Mouse (Mus musculus) spleen, adult 12 weeks (tissue): Measurements from ENCODE around the gene Iyd.
"Not testable (repeated sequence)": the region's sequence is repeated elsewhere in the genome, so short reads cannot be mapped to it uniquely, and the experiment has no call there.

Source experiments
- DNase-seq: peaks from one replicate; pipeline ENCODE4 v3.0.0; 2022; ENCODE audit warnings: low spot score

The Iyd gene

DNA sequence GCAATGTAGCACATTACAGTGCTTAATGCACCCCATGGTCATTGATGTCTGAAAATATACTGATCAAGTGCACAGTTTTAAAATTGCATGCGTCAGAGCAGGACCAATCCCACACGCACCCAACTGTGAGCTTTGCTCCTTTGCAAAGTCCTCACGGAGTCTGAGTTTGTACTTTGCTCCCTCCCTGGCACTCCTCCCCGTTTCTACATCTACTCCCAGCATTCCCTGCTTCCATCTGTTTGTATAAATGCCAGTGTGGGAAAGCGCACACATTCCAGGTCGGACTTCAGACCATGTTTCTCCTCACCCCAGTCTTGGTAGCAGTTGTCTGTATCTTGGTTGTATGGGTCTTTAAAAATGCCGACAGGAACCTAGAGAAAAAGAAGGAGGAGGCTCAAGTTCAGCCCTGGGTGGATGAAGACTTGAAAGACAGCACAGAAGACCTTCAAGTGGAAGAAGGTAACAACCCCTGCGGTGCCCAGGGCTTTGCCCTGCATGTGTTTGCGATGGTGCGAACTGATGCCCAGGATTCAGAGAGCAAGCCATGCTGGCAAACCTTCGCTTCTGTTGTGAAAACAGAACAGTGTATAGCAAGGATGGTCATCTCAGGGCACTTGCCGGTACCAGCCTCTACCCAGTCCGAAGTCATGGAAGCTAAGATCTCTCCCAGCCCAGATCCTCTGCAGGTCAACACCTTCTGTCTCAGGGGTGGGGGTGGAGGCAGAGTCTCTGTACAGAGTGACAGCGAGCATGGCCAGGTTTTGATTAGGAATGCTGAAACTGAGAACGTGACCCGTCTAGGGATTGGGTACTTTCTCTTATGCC lies at the start of gene Iyd:
TSS of gene Iyd (plus strand) at position 238 of the 825 bp plus-strand sequence.
- no peak for DNase-seq

DNA sequence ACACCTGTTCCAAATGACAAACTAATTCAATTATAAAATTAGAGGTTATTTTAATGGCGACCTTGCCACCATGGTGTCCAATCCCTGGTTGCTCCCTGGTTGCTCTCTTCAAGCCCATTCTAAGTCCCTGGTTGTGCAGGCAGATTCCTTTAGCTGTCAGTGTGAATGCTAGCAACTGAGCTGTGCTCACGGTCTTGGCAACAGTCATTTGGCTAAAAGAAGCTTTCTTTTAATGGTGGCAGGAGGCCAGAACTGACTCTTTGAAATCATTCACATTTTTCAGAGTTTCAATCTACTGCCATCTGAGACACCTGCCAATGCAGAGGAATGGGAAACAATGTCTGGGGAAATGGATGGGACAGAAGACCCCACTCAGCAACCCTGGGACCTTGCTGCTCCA lies 43.2 kb upstream of the Iyd start:
- no peak for DNase-seq

DNA sequence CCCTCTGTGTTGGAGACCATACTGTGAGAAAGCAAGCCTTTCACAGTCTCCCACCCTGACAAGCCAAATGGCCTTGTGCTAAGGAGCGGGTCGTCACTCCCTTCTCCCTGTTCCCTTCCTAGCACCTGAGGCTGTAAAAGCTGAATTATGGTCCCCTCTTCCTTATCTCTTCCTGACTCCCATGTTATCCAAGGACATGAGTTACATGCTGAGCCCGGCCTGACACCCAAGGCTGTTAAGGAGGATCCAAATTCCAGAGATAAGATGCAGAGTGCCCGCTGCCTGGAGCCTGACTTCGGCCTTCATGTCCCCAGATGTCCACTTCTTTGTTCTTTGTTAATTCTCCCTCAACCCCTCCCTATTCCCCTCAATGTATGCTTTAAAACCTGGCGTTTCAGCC lies 39.2 kb upstream of the Iyd start:
- not testable (repeated sequence) for DNase-seq

GRCm38 (mm10) chr10:3507484-3508221 lies 32.4 kb upstream of the Iyd start:
- DNase-seq: no peak

DNA sequence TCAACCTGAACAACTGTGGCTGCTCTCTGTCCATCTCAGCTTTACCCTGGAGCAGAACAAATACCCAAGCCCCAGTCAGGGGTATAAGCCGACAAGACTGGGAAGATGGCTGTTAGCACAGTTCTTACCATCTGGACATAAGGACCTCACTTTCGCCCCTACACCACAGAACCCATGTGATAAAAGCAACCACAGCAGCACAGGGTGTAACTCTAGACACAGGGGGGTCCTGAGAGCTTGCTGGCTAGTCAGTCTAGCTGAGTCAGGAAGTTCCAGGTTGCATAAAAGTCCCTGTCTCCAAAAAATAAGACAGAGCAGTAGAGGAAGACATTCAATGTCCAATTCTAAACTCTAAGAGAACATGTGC lies 31.8 kb upstream of the Iyd start:
- DNase-seq: no peak

DNA sequence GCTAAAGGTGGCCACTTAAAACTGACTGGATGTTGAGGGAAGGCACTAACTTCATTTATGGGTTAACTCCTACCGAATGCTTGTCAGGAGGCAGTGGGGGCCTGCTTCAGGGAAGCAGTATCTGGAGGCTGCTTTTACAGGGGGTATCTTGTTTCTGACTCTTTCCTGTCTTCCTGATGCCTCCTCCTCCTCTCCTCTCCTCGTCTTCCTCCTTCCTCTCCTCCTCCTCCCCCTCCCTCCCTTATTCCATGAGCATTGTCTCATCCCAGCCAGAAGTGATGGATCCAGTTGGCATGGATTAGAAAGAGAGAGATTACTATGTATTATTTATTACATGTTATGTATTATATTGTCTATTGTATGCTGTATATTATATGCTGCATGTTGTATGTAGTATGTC lies 31.3 kb upstream of the Iyd start:
- no peak for DNase-seq

DNA sequence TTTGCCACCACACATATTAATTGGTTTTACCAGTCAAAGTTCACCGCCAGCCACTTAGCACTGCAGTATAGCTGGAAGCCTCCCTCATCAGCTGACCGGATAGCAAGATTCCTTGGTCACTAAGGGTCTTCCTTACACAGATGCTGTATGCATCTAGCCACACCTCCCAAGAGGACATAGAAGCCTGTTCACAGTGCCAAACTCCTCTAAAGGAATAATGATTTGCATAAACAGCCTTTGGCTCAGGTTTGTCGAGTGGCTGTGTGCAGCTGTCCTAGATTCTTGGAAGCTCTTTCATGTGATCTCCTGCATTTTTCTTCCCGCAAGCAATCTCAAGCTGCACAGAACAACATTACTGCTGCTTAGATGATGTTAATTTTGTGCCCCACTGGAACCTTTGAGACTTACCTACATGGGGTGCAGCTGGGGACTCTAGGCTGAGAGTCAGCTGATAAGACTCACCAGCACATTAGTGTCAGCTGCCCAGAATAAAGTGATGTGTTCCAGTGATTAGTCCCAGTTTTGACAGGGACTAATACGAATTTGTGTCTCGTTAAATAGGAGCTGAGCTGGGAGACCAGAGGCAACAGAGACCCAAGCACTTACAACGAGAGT lies 30.3 kb upstream of the Iyd start:
- no peak for DNase-seq

DNA sequence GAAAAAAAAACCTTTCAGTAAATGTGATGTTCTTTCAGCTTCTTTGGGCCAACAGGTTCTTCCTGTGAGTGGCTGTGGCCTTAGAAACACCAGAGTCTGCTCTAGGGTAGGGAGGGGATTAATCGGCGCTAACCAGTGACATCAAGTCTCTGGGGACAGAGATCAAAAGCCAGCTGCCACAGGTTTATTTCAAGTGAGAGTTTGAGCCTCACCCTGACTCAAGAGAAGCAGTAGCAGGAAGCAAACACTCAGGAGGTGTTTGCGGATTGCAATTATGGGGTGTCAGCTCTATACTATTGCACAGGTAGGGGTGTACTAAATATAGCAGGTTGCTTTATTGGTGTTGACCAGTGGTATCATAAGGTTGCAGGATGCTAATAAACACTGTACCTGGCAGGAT lies 29.6 kb upstream of the Iyd start:
- DNase-seq: no peak

DNA sequence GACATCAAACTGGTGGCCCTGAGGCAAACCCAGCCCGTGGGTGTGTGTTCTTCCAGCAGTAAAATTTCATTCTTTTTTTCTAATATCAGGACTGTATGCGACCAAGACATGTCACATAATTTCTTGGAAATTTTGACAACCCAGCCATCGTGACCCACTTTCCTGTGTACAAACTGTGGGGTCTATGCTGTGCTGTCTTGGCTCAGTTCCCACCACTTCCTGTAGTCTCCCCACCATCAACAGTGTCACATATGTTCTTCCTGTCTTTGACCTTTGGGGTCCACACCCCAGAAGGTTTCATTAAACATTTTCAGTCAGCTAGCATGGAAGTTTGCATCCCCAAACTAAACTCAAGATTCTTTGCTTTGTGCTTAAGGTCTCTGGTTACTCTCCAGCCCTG lies 28.6 kb upstream of the Iyd start:
- DNase-seq: no peak

GRCm38 (mm10) chr10:3512620-3513305 lies 27.3 kb upstream of the Iyd start:
- DNase-seq: no peak

DNA sequence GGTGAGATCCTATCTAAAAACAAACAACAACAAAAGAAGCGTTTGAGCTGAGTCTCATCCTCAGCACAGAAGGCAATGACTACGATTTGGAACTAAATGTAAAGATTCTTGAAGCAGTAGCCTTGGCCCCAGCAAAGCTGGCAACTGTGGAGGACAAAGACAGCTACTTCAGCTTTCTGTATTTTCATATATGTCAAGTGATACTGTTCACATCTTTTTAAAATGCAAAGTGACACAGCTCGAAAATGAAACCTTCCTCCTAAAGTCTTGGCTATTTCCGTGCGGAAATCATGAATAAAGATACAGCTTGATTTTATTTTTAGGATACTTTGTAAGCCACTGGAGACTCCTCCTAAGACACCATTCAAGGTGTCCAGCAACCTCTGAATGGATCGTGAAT lies 26.1 kb upstream of the Iyd start:
- DNase-seq: no peak

DNA sequence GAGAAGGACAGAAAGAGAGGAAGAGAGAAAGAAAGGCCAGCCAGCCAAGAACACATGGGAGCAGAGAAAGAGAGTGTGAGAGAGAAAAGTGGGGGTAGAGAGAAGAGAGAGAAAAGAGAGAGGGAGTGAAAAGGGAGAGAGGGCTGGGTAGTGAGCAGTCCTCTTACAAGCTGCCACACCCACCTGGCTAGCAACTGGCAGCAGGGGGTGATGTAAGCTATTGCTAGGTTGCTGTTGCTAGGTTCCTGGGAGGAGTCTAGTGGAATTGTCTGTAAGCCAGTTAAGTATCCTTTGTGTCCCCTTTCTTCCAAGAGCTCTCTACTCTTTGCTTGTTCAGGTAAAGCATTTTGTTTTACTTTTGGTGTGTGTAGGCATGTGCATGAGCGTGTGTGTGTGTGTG lies 25.4 kb upstream of the Iyd start:
- no peak for DNase-seq

DNA sequence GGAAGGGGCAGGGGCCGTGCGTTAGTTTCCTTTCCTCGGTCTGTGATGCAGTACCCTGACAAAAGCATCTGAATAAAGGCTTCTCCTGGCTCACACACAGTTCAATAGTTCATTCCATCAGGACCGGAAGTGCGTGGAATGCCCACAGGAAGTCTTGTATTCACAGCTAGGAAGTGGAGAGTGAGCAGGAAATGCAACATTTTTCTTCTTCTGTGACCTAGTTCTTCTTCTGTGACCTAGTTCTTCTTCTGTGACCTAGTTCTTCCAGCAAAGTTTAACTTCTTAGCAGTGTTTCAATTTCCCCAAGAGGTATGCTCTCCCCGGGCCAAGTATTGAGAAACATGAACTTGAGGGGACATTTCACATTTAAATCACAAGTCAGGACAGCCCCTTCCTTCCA lies 23.6 kb upstream of the Iyd start:
- no peak for DNase-seq

DNA sequence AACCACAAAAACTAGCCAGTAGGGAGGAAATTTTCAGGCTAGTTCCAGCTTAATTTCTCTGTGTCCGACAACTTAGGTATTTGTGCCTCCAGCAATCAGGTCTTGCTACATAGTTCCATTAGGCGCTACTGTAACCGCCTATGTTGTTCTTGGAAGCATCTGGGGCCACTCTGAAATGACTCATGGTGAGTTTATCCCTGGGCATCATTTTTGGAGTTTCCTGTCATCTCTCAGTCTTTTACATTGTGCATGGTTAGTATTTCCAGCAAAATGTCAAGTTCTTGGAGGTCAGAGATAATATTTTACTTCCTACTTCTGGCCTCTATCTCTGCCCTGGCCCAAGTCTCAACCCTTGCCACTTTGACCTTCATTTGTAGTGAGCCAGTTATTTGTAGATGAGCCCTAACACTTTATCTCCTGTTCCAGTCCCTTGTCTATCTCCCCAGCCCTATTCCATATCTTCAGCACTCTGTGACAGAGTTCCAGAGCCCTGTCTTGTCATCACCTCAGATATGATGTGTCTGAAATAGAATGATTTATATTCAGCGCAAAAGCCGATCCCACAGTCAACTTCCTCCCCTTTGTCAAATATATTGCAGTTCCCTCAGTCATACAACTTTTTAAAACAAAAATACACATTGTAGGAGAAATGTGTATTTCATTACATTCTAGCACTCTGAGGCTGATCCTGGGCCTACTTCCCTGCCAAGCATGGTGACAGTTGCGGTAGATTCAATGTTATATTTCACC lies 16.8 kb upstream of the Iyd start:
- DNase-seq: no peak

DNA sequence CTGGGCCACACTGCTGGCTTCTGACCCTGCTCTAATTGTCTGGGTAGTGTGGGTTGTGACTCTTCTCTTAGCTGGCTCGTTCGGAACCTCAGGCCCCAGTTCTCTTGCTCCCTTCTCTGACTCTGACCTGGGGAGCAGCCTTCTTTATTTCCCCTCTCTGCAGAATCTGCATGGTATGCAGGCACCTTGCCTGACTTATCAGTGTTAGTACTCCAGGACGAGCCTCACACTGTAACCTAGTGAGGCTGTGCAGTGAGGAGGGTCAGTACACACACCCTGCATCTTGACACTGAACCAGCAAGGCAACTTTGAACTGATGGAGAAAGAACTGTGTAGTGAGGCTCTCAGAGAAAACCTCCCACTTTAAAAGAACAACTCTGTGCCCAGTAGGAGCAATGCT lies 15.5 kb upstream of the Iyd start:
- no peak for DNase-seq

DNA sequence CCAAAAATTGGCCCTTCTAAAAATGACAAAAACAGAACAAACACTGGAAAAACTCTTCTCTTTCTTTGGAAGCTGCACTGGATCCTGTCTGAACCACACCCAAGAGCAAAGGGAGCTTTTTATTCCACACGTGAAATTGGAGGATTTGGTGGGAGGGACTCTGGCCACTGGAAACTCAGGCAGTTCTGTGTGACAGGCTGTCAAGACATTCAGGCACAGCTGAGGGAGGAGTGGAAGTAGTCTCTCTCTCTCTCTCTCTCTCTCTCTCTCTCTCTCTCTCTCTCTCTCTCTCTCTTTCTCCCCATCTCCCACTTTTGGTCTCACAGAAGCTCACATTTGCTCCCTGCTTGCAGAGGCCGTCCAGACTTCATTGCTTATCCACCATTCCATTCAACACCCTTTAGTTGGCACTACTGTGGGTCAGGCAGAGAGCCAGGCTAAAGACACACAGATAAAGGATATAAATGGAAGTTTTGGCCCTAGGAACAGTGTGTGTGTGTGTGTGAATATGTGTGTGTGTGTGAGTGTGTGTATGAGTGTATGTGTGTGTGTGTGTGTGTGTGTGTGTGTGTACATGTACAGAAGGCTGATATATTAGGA lies 14.5 kb upstream of the Iyd start:
- no peak for DNase-seq

- DNase-seq: no peak
Observed at GRCm38 (mm10) chr10:3529807-3530206, 10.2 kb upstream of the Iyd start.

GRCm38 (mm10) chr10:3530661-3531060 lies 9.4 kb upstream of the Iyd start:
- DNase-seq: no peak

DNA sequence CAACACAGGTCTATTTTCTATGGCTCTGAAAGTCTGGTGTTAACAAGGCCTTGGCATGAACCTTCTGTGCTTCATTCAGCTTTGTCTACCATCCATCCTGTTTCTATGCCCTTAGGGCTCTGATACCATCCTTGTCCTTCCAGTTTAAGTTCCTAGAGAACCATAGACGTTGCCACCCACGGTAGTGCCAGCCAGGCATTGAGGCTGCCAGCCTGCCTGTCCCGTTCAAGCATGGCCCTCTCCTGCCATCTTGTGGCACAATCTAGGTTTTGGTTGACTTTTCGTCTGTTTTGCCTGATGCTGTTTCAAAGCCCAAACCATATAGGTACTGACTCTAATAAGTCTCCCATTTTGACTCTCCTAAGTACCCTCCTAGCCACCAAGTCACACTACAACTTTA lies 8.7 kb upstream of the Iyd start:
- DNase-seq: no peak

DNA sequence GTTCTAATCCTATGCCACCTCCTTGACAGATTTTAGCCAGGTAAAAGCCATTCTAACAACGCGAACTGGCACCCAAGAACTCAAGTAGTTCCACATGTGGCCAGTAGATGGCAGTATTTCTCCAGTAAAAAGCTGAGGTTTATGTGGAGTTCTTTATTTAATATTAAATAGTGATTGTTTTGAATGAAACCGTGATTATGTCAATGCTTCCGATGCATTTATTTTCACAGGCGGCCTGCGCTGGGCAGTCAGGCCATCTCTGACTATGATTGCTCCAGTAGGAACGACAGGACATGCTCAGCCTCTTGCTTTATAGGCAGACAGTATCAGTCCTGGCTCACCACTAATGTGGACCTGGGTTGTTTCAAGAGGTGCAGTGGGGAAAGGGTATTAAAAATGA lies 5.6 kb upstream of the Iyd start:
- DNase-seq: no peak

DNA sequence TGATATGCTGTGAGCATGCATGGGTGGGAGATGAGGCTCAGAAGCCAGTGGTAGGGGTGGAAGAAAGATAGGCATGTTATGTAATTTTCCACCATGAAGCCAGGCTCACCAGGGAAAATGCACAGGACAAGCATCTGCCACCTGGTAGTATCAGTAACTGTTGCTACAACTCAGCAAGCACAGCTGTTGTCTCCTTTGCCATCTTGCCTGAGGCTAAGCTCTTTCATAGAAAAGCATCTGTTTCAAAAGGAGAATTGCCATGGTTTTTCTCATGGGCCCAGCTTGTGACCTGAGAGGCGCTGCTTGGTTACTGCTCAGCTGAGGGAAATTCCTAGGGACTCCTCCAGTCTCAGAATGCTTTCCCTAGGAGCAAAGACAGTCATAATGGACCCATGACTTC lies 3.7 kb upstream of the Iyd start:
- no peak for DNase-seq

- no peak for DNase-seq
Observed at GRCm38 (mm10) chr10:3549384-3549783, 9.3 kb downstream of the Iyd start.
